Mouse (Mus musculus): ENCODE measurements around the gene Mfrp. TPM values are rescaled to one million over a fixed set of nuclear protein-coding genes. Genes with fewer than 3 reads are reported as not detected.

Mfrp gene
- polyA plus RNA-seq, 1 experiment from 2014 or later, result not detected

DNA sequence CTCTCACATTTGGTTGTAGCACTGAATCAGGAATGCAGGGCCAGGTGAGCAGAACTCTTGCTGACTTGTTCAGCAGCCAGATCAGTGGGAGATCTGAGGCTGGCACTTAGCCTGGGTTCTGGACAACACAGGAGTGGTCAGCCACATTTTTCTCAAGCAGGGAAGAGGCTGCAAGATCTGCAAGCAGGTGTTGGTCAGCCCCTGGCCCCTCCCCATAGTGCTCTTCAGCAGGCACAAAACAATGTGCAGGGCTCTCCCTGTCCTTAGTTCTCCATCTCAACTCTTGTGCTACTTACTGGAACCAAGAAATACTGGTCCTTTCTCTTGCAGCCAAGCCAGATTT is 43.2 kb downstream of the Mfrp start:
- Histone ChIP-seq H3K4me2 (ENCODE audit: low read depth, low read length, severe bottlenecking) (no peak overlapping the region), H3K9me3 (ENCODE audit: control insufficient read depth, low read length) (no peaks in the 10 kb centered on the region), H3K4me1 (replicated peaks; ENCODE audit: control insufficient read depth, insufficient read depth, low read length) (no peaks in the 10 kb centered on the region), H3K27ac (ENCODE audit: low read depth, low read length) (no peak overlapping the region), H3K27me3 (ENCODE audit: control insufficient read depth, insufficient read depth, low read length) (no peaks in the 10 kb centered on the region), H3K4me3 (ENCODE audit: low read depth, low read length) (no peak overlapping the region), H3K9ac (ENCODE audit: low read length) (no peak overlapping the region), H3K36me3 (ENCODE audit: control insufficient read depth, insufficient read depth, low read length) (no peaks in the 10 kb centered on the region)
- ATAC-seq (replicated peaks; ENCODE audit: low FRiP score), result no peak
- no peak for DNase-seq (ENCODE audit: low spot score)

DNA sequence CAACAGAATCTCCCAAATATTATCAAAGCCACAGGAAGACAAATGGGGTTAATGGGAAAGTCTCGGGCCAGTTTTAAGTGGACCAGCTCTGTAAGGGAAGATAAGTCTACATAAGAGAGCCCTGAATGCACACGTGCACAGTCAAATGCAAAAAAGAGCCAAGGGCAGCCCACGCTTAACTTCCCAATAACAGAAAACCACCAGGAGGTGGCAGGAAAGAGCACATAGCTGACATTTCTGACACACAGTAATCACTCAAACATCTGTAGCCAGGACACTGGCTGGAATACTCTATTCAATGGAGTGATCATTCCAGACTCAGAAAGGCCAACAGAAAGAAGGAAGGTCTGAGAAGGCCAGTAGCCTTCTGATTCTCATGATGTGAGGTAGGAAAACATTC is 45.8 kb downstream of the Mfrp start:
- Histone ChIP-seq H3K9ac (ENCODE audit: low read length) (no peak overlapping the region), H3K9me3 (ENCODE audit: control insufficient read depth, low read length) (no peaks in the 10 kb centered on the region), H3K27me3 (ENCODE audit: control insufficient read depth, insufficient read depth, low read length) (no peaks in the 10 kb centered on the region), H3K36me3 (ENCODE audit: control insufficient read depth, insufficient read depth, low read length) (peaks cover 3% of the 10 kb centered on the region; the same call in 1 of the 2 replicates), H3K4me2 (ENCODE audit: low read depth, low read length, severe bottlenecking) (no peak overlapping the region), H3K27ac (ENCODE audit: low read depth, low read length) (no peak overlapping the region), H3K4me3 (ENCODE audit: low read depth, low read length) (no peak overlapping the region), H3K4me1 (replicated peaks; ENCODE audit: control insufficient read depth, insufficient read depth, low read length) (no peaks in the 10 kb centered on the region)
- whole genome bisulfite sequencing, result 63% methylated on average over 3 of the region's 3 CpGs
- ATAC-seq (replicated peaks; ENCODE audit: low FRiP score), result no peak
- DNase-seq (ENCODE audit: low spot score), result no peak

Other genes with a start within 250 kb of the Mfrp start
- gene Thy1, start 58.3 kb upstream of the Mfrp start, polyA plus RNA-seq (2014; fragmentation: Nextera tagmentation; extraction: Ambion mirVana), result not detected in 2 replicates
- 8.9 and 12.7 TPM in 2 replicates for gene Usp2, start 34.7 kb upstream of the Mfrp start, polyA plus RNA-seq (2014; fragmentation: Nextera tagmentation; extraction: Ambion mirVana)
- gene C1qtnf5, start 5.5 kb downstream of the Mfrp start, polyA plus RNA-seq (2014; fragmentation: Nextera tagmentation; extraction: Ambion mirVana), result 0.47 and 0.79 TPM in 2 replicates
- gene Gm49380, start 11.8 kb downstream of the Mfrp start, polyA plus RNA-seq (2014; fragmentation: Nextera tagmentation; extraction: Ambion mirVana), result 0.97 TPM in 1 of 2 replicates, not detected in the other
- gene Rnf26, start 11.8 kb downstream of the Mfrp start, polyA plus RNA-seq (2014; fragmentation: Nextera tagmentation; extraction: Ambion mirVana), result 82.3 and 85.2 TPM in 2 replicates
- 12.9 and 14.8 TPM in 2 replicates for gene Mcam, start 32.7 kb downstream of the Mfrp start, polyA plus RNA-seq (2014; fragmentation: Nextera tagmentation; extraction: Ambion mirVana)
- 25.9 and 26.2 TPM in 2 replicates for gene Cbl, start 132.3 kb downstream of the Mfrp start, polyA plus RNA-seq (2014; fragmentation: Nextera tagmentation; extraction: Ambion mirVana)
- not detected in 2 replicates for gene Ccdc153, start 138.9 kb downstream of the Mfrp start, polyA plus RNA-seq (2014; fragmentation: Nextera tagmentation; extraction: Ambion mirVana)
- 0.16 TPM in 2 replicates for gene Pdzd3, start 149.7 kb downstream of the Mfrp start, polyA plus RNA-seq (2014; fragmentation: Nextera tagmentation; extraction: Ambion mirVana)
- gene Nlrx1, start 166.9 kb downstream of the Mfrp start, polyA plus RNA-seq (2014; fragmentation: Nextera tagmentation; extraction: Ambion mirVana), result 3.2 and 3.6 TPM in 2 replicates
- 6.7 and 9.6 TPM in 2 replicates for gene Abcg4, start 186.9 kb downstream of the Mfrp start, polyA plus RNA-seq (2014; fragmentation: Nextera tagmentation; extraction: Ambion mirVana)
- 25.8 and 27.4 TPM in 2 replicates for gene Hinfp, start 203.9 kb downstream of the Mfrp start, polyA plus RNA-seq (2014; fragmentation: Nextera tagmentation; extraction: Ambion mirVana)
- gene C2cd2l, start 218.6 kb downstream of the Mfrp start, polyA plus RNA-seq (2014; fragmentation: Nextera tagmentation; extraction: Ambion mirVana), result 12.2 and 13.7 TPM in 2 replicates
- 47.7 and 49.1 TPM in 2 replicates for gene Dpagt1, start 224.3 kb downstream of the Mfrp start, polyA plus RNA-seq (2014; fragmentation: Nextera tagmentation; extraction: Ambion mirVana)
- gene H2afx, start 233.0 kb downstream of the Mfrp start, polyA plus RNA-seq (2014; fragmentation: Nextera tagmentation; extraction: Ambion mirVana), result 463 and 498 TPM in 2 replicates
- 155 and 166 TPM in 2 replicates for gene Hmbs, start 242.5 kb downstream of the Mfrp start, polyA plus RNA-seq (2014; fragmentation: Nextera tagmentation; extraction: Ambion mirVana)

Data from forebrain, embryonic 11.5 days (tissue).